Mouse (Mus musculus) heart, postnatal 0 days (tissue): ENCODE measurements around the gene Crybg3.

Experiments used
- CTCF ChIP-seq: IDR thresholded peaks from 2 replicates; pipeline ENCODE4 v1.5.1; 2016; ENCODE audit warnings: antibody characterized with exemption, control low read depth, low read depth
- EP300 ChIP-seq: IDR thresholded peaks from 2 replicates; pipeline ENCODE4 v1.6.1; 2016; ENCODE audit warnings: antibody characterized with exemption, low read depth

- TF ChIP-seq CTCF (no peak), EP300 (no peak)
Observed at GRCm38 (mm10) chr16:59610750-59611149, 10.0 kb upstream of the Crybg3 start.
